Mouse (Mus musculus): Measurements from ENCODE around the gene Frem1. TPM values are rescaled to one million over a fixed set of nuclear protein-coding genes. Genes with fewer than 3 reads are reported as not detected.

Gene Frem1
- not detected in 2 replicates for total RNA-seq (2015)
- total RNA-seq (2017) = not detected in 2 replicates

DNA sequence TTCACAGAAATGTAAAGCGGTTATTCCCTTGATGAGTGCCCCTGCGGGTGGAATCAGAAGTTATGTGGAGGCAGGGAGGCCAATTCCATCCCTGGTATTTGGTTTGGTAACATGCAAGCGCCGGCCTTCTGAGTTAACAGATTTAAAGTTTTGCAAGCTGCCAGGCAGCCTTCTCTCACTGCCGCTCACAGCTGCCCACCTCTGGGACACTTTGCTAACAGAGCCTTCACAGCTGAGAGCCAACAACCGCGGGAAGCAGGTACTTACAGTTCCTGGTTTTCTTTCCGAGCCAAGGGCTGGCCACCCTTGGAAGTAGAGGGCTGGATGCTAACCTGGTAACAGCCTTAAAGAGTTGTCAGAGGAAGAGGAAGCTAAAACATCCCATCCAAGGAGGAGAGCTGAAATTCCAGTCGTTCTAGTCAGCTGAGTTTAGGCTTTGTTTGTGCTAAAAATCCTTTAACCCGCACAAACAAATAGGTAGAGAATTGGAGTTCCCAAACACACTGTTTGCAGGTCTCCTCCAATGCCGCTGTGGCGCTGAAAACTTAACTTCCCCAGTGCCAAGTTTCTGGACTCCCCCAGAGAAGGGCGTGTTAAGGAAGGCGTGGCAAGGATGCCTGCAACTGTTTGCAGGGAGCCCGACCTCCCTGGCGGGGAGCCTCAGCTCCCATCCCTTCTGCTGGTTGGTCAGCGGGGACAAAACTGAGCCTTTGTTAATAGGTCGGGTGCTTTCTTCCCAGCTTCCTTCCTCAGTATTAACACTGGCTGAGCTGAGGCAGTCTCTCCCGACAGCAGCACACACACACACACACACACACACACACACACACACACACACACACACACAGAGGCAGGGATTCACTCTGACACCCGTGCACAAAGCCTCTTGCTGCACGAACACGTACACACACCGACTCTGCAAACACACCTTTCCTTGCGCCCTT lies at the start of gene Frem1:
Gene Frem1, minus strand, starts transcription at position 706 of the 944 bp plus-strand sequence.
- ATAC-seq (replicated peaks; ENCODE audit: poor library complexity) = peak; percentile 56

- ATAC-seq (replicated peaks; ENCODE audit: poor library complexity) = no peak
Observed at GRCm38 (mm10) chr4:83099025-83099424, 46.9 kb upstream of the Frem1 start.

DNA sequence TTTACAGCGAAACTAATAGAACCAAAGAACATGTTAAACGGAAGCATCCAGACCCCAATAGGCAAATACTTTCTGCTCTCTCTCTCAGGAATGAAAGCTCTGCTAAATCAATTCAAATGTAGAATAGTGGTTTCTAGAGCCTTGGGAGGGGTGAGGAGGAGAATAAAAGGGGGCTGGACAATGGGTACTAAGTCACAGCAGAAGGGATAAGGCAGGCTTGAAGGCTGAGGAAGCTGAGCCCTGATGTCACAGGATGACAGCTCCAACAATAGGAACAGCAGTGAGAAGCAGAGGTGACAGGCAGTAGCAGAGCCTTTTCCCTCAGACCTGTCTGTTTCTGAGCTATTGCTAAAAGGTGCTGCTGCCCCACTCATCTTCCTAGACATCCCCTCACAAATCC lies 41.8 kb upstream of the Frem1 start:
- no peak for ATAC-seq (replicated peaks; ENCODE audit: poor library complexity)

GRCm38 (mm10) chr4:83090691-83091448 lies 38.7 kb upstream of the Frem1 start:
- ATAC-seq (replicated peaks; ENCODE audit: poor library complexity) = no peak

DNA sequence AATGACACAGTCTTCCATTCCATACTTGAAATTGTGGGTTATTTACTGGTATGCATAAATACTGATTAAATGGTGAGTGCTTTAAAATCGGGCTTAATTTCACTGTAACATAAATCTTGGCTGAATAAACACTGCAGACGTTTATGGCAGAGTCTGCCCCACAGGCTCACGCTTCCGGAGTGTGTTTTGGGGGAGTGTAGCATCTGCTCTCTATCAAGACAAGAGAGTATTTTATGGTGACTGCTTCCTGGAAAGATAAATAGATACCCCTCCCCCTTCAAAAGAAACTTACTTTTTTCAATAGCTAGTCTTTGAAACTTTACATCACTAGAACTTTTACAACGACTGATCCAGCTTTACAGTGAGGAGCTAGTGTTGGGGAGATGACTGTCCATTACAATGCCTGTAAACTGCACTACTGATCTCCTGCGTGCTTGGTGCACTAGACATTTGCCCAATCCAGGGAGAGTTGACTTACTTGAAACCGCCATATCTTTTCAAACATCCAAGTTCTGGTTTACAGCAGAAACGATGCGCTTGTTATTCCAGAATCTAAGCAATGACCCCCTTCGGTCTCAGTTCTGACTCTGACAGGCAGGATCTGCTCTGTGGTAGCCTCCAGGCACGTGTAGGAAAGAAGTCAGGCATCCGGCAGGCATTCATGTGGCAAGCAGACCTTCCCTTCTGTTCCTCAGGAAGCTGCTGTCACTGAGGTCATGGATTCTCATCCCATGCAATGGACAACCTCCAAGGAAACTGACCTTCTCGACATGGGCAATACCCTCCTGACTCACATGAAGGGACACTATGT lies 28.4 kb upstream of the Frem1 start:
- no peak for ATAC-seq (replicated peaks; ENCODE audit: poor library complexity)

DNA sequence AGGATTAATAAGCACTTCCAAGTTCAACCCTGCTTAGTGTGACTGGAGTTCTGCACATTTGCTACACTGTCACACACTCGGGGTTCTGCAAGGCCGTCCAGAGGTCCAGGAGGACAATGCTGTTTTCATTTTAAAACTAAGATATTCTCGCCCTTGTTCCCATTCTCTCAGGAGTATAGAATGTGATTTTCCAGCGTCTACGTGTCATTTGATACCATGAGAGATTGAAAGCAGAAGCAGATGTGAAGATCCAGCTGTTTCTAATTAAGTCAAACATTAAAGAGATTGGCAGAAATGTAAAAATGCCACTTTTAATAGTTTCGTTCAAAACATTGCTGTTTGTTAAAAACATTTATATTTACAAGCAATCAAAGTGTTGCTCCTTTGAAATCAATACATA lies 12.1 kb upstream of the Frem1 start:
- no peak for ATAC-seq (replicated peaks; ENCODE audit: poor library complexity)

- ATAC-seq (replicated peaks; ENCODE audit: poor library complexity) = peak; percentile 76
Observed at GRCm38 (mm10) chr4:83061564-83061963, 9.4 kb upstream of the Frem1 start.

- no peak for ATAC-seq (replicated peaks; ENCODE audit: poor library complexity)
Observed at GRCm38 (mm10) chr4:83058617-83059016, 6.5 kb upstream of the Frem1 start.

DNA sequence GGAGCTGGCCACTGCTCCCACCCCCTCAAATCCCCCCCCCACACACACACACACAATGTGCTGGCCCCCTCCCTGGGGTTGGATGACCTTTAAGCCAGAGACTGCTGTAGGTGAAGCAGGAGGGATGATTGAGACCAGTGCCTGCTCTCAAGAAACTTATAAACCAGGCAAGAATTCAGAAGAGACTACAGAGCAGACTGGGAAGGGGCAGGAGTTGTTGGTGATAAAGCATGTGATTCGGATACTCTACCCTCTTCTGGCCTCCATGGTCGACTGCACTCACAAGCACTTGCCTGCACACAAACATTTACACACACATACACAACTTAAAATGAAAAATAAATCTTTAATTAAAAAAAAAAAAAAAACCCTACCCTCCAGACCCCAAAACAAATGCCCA lies 6.0 kb upstream of the Frem1 start:
- no peak for ATAC-seq (replicated peaks; ENCODE audit: poor library complexity)

GRCm38 (mm10) chr4:83056496-83056895 lies 4.4 kb upstream of the Frem1 start:
- ATAC-seq (replicated peaks; ENCODE audit: poor library complexity) = no peak

- ATAC-seq (replicated peaks; ENCODE audit: poor library complexity) = peak; percentile 59
Observed at GRCm38 (mm10) chr4:83055444-83055843, 3.3 kb upstream of the Frem1 start.

DNA sequence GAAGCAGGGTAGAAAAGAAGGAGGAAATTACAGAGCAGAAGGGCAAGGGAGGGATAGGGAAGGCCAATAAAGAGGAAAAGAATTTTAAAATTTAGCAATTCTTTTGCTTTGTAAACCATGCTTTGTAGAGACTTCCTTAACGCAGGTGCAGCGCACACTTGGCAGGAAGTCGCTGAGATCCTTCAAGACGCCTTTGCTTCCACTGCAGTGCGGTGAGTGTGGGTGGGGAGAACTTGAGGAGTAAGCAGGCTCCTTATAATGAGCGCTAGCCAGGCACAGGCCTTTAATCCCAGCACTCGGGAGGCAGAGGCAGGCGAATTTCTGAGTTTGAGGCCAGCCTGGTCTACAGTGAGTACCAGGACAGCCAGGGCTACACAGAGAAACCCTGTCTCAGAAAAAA lies 1.1 kb upstream of the Frem1 start:
- ATAC-seq (replicated peaks; ENCODE audit: poor library complexity) = peak; percentile 41

GRCm38 (mm10) chr4:83051176-83051575 lies 963 bp downstream of the Frem1 start:
- no peak for ATAC-seq (replicated peaks; ENCODE audit: poor library complexity)

- ATAC-seq (replicated peaks; ENCODE audit: poor library complexity) = no peak
Observed at GRCm38 (mm10) chr4:83050151-83050796, 1.9 kb downstream of the Frem1 start.

DNA sequence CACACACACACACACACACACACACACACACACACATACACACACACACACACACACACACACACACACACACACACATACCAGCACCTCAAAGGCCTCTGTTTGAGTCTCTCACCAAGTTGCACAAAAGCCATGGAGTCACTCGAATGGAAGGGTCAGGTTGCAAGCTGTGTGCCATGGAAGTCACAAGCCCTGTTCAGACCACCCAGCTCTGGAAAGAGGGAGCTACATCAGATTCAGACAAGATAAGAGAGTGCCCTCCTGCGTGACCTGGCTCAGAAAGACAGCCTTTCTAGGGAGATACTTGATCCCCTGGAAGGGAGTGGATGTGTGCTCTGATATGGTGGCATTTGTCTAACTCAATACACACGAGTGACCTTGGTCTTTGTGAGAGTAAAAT lies 2.9 kb downstream of the Frem1 start:
- no peak for ATAC-seq (replicated peaks; ENCODE audit: poor library complexity)

DNA sequence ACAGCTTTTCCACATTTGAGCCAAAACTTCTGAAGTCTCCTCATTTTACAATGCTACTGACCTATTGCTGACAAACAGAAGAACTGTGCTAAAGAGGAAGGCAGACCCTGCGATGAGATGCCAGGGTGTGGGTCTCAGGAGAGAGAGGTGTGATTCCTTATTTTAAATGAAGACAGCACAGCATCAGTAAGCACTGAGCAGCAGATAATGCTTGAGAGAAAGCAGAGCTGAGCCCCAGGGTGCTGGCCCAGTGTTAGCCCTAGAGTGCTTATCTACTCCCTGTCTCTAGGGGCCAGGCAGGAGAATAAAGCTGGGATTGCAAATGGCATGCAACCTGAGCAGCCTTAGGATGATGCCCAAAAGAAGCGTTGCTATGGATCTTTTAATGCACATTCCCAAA lies 3.6 kb downstream of the Frem1 start:
- ATAC-seq (replicated peaks; ENCODE audit: poor library complexity) = no peak

- ATAC-seq (replicated peaks; ENCODE audit: poor library complexity) = no peak
Observed at GRCm38 (mm10) chr4:83046806-83047205, 5.3 kb downstream of the Frem1 start.

- no peak for ATAC-seq (replicated peaks; ENCODE audit: poor library complexity)
Observed at GRCm38 (mm10) chr4:83046069-83046468, 6.1 kb downstream of the Frem1 start.

- no peak for ATAC-seq (replicated peaks; ENCODE audit: poor library complexity)
Observed at GRCm38 (mm10) chr4:83045266-83045665, 6.9 kb downstream of the Frem1 start.

DNA sequence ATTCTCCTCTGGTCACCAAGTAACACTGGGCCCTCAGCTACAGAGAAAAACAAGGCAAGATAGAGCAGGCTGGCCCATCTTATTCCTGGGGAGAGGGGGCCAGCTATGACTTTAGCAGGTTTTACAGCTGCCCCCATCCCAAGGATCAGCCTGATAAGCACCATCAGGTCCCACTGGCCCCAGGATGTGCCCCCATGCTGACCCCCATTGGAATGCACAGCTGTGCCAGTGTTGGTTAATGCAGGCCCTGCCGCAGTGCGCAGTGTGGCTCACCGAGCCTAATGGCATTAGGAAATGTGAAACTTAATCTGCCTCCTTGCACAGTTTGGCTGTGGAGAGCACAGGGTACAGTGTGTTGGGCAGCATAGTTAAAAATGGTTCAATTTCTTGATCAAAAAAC lies 11.4 kb downstream of the Frem1 start:
- ATAC-seq (replicated peaks; ENCODE audit: poor library complexity) = no peak

- no peak for ATAC-seq (replicated peaks; ENCODE audit: poor library complexity)
Observed at GRCm38 (mm10) chr4:83032780-83033179, 19.4 kb downstream of the Frem1 start.
